Mouse (Mus musculus): ENCODE results near the gene Gcdh. TPM values are rescaled to one million over a fixed set of nuclear protein-coding genes. Genes with fewer than 3 reads are reported as not detected.

Gene Gcdh
- 10 to 100 TPM in 1 of 2 experiments, 1 to 10 TPM in 1; 4.6 to 16.7 TPM for polyA plus RNA-seq (2012; fragmentation: generic; extraction: Trizol)

GRCm38 (mm10) chr8:84893709-84894134 lies at the start of gene Gcdh:
Gcdh (minus strand) TSS chr8:84893921.

GRCm38 (mm10) chr8:84936962-84937546 lies 43.3 kb upstream of the Gcdh start, which contains the start of gene Mast1:
Mast1 (minus strand) TSS chr8:84937359.

GRCm38 (mm10) chr8:84908421-84909161 lies 14.9 kb upstream of the Gcdh start, which contains the start of gene Dnase2a:
Dnase2a (plus strand) TSS chr8:84908560.

GRCm38 (mm10) chr8:84901752-84902151 lies 8.0 kb upstream of the Gcdh start, which contains the start of gene Klf1:
Klf1 (plus strand) TSS chr8:84901928.

GRCm38 (mm10) chr8:84871376-84872308 lies 22.1 kb downstream of the Gcdh start, which contains the start of gene Syce2:
Syce2 (plus strand) TSS chr8:84872111.

GRCm38 (mm10) chr8:84856864-84857441 lies 36.8 kb downstream of the Gcdh start, which contains the start of gene Farsa:
Farsa (plus strand) TSS chr8:84856989.

GRCm38 (mm10) chr8:84846722-84847572 lies 46.8 kb downstream of the Gcdh start, which contains the start of gene Calr:
Calr (minus strand) TSS chr8:84846934.

GRCm38 (mm10) chr8:84840248-84840999 lies 53.3 kb downstream of the Gcdh start, which contains the start of gene Rad23a:
Rad23a (minus strand) TSS chr8:84840665.

Other genes starting within 250 kb of the Gcdh start
- 10 to 100 TPM; 26.1 to 45.3 TPM for gene Ier2, start 231.1 kb downstream of the Gcdh start, polyA plus RNA-seq (2012; fragmentation: generic; extraction: Trizol)
- 100 to 1,000 TPM; 113 to 128 TPM for gene Trmt1, start 207.6 kb downstream of the Gcdh start, polyA plus RNA-seq (2012; fragmentation: generic; extraction: Trizol)
- 10 to 100 TPM; 66.1 to 75.9 TPM for gene Nacc1, start 206.1 kb downstream of the Gcdh start, polyA plus RNA-seq (2012; fragmentation: generic; extraction: Trizol)
- gene Lyl1, start 192.5 kb downstream of the Gcdh start, polyA plus RNA-seq (2012; fragmentation: generic; extraction: Trizol): under 1 TPM; 0.04 to 0.48 TPM
- gene G430095P16Rik, start 170.9 kb downstream of the Gcdh start, polyA plus RNA-seq (2012; fragmentation: generic; extraction: Trizol): 10 to 100 TPM in 1 of 2 experiments, 1 to 10 TPM in 1; 8.1 to 10.0 TPM
- 100 to 1,000 TPM in 1 of 2 experiments, 10 to 100 TPM in 1; 92.3 to 315 TPM for gene Nfix, start 93.6 kb downstream of the Gcdh start, polyA plus RNA-seq (2012; fragmentation: generic; extraction: Trizol)
- 10 to 100 TPM in 1 of 2 experiments, 1 to 10 TPM in 1; 2.8 to 12.6 TPM for gene Dand5, start 71.1 kb downstream of the Gcdh start, polyA plus RNA-seq (2012; fragmentation: generic; extraction: Trizol)
- gene Gadd45gip1, start 62.4 kb downstream of the Gcdh start, polyA plus RNA-seq (2012; fragmentation: generic; extraction: Trizol): 10 to 100 TPM; 31.0 to 75.6 TPM
- gene Rad23a, start 53.3 kb downstream of the Gcdh start, polyA plus RNA-seq (2012; fragmentation: generic; extraction: Trizol): 10 to 100 TPM; 61.5 to 69.9 TPM
- 100 to 1,000 TPM; 585 to 801 TPM for gene Calr, start 47.0 kb downstream of the Gcdh start, polyA plus RNA-seq (2012; fragmentation: generic; extraction: Trizol)
- 100 to 1,000 TPM in 1 of 2 experiments, 10 to 100 TPM in 1; 76.6 to 106 TPM for gene Farsa, start 36.9 kb downstream of the Gcdh start, polyA plus RNA-seq (2012; fragmentation: generic; extraction: Trizol)
- 1 to 10 TPM in 1 of 2 experiments, under 1 TPM in 1; 0.08 to 3.1 TPM for gene Syce2, start 21.8 kb downstream of the Gcdh start, polyA plus RNA-seq (2012; fragmentation: generic; extraction: Trizol)
- under 1 TPM; 0.08 to 0.27 TPM for gene Klf1, start 8.0 kb upstream of the Gcdh start, polyA plus RNA-seq (2012; fragmentation: generic; extraction: Trizol)
- gene Dnase2a, start 14.6 kb upstream of the Gcdh start, polyA plus RNA-seq (2012; fragmentation: generic; extraction: Trizol): 10 to 100 TPM; 11.5 to 17.3 TPM
- gene Mast1, start 43.4 kb upstream of the Gcdh start, polyA plus RNA-seq (2012; fragmentation: generic; extraction: Trizol): under 1 TPM in 1 of 2 experiments, not detected in 1; 0.06 TPM
- gene Rtbdn, start 53.1 kb upstream of the Gcdh start, polyA plus RNA-seq (2012; fragmentation: generic; extraction: Trizol): under 1 TPM in 1 of 2 experiments, not detected in 1; 0.05 TPM
- not detected for gene Gm49661, start 75.5 kb upstream of the Gcdh start, polyA plus RNA-seq (2012; fragmentation: generic; extraction: Trizol)
- 100 to 1,000 TPM; 723 to 905 TPM for gene Prdx2, start 75.7 kb upstream of the Gcdh start, polyA plus RNA-seq (2012; fragmentation: generic; extraction: Trizol)
- 100 to 1,000 TPM in 1 of 2 experiments, 10 to 100 TPM in 1; 85.1 to 248 TPM for gene Rnaseh2a, start 75.8 kb upstream of the Gcdh start, polyA plus RNA-seq (2012; fragmentation: generic; extraction: Trizol)
- gene Junb, start 84.8 kb upstream of the Gcdh start, polyA plus RNA-seq (2012; fragmentation: generic; extraction: Trizol): 10 to 100 TPM; 27.0 to 43.6 TPM
- 1 to 10 TPM; 2.4 to 5.2 TPM for gene Hook2, start 96.7 kb upstream of the Gcdh start, polyA plus RNA-seq (2012; fragmentation: generic; extraction: Trizol)
- under 1 TPM in 1 of 2 experiments, not detected in 1; 0.17 TPM for gene Best2, start 120.6 kb upstream of the Gcdh start, polyA plus RNA-seq (2012; fragmentation: generic; extraction: Trizol)
- 100 to 1,000 TPM; 150 to 247 TPM for gene Asna1, start 131.4 kb upstream of the Gcdh start, polyA plus RNA-seq (2012; fragmentation: generic; extraction: Trizol)
- 100 to 1,000 TPM; 205 to 250 TPM for gene Trir, start 132.9 kb upstream of the Gcdh start, polyA plus RNA-seq (2012; fragmentation: generic; extraction: Trizol)
- 10 to 100 TPM in 1 of 2 experiments, 1 to 10 TPM in 1; 8.0 to 41.1 TPM for gene Tnpo2, start 143.0 kb upstream of the Gcdh start, polyA plus RNA-seq (2012; fragmentation: generic; extraction: Trizol)
- 10 to 100 TPM; 11.0 to 31.1 TPM for gene Fbxw9, start 166.1 kb upstream of the Gcdh start, polyA plus RNA-seq (2012; fragmentation: generic; extraction: Trizol)
- under 1 TPM in 1 of 2 experiments, not detected in 1; 0.48 TPM for gene Gm5741, start 174.1 kb upstream of the Gcdh start, polyA plus RNA-seq (2012; fragmentation: generic; extraction: Trizol)
- gene Dhps, start 177.8 kb upstream of the Gcdh start, polyA plus RNA-seq (2012; fragmentation: generic; extraction: Trizol): 100 to 1,000 TPM in 1 of 2 experiments, 10 to 100 TPM in 1; 51.7 to 147 TPM
- gene Wdr83os, start 186.8 kb upstream of the Gcdh start, polyA plus RNA-seq (2012; fragmentation: generic; extraction: Trizol): 100 to 1,000 TPM; 149 to 151 TPM
- gene Wdr83, start 187.4 kb upstream of the Gcdh start, polyA plus RNA-seq (2012; fragmentation: generic; extraction: Trizol): 10 to 100 TPM; 14.8 to 25.8 TPM
- gene Man2b1, start 189.3 kb upstream of the Gcdh start, polyA plus RNA-seq (2012; fragmentation: generic; extraction: Trizol): 10 to 100 TPM in 1 of 2 experiments, 1 to 10 TPM in 1; 6.8 to 20.5 TPM
- under 1 TPM in 1 of 2 experiments, not detected in 1; 0.05 TPM for gene Zfp791, start 229.2 kb upstream of the Gcdh start, polyA plus RNA-seq (2012; fragmentation: generic; extraction: Trizol)